Mouse (Mus musculus): Measurements from ENCODE around the gene C1qtnf9.

The C1qtnf9 gene

GRCm38 (mm10) chr14:60767884-60768283 is at the start of gene C1qtnf9:
Gene C1qtnf9, plus strand, starts transcription at chr14:60768134.
- ChIA-PET CTCF (interaction anchor here in 2 of 4 experiments (1.2 to 3.1 kb wide), 2 partner anchors 26 to 253 kb away, joined by 3 to 31 read pairs; no protein-coding TSS in a partner anchor), POLR2A (interaction anchor here in 2 of 4 experiments (1.5 to 4.0 kb wide), 2 partner anchors 17 to 18 kb away, joined by 3 to 16 read pairs; partner anchors contain the start of gene Mipep (in 2 of the 2))

GRCm38 (mm10) chr14:60721304-60721703 is 46.6 kb upstream of the C1qtnf9 start:
- ChIA-PET CTCF (interaction anchor here in 2 of 4 experiments (1.0 to 1.4 kb wide), 2 partner anchors 50 kb away, joined by 4 to 6 read pairs; no protein-coding TSS in a partner anchor), POLR2A (interaction anchor here in 2 of 4 experiments (0.8 to 2.3 kb wide), 8 partner anchors 10 to 77 kb away, joined by 3 to 6 read pairs (median 3); no protein-coding TSS in a partner anchor)

GRCm38 (mm10) chr14:60721938-60722337 is 46.0 kb upstream of the C1qtnf9 start:
- POLR2A ChIA-PET: interaction anchor here in 3 of 4 experiments (0.5 to 2.3 kb wide), 6 partner anchors 10 to 77 kb away, joined by 3 to 11 read pairs (median 4); no protein-coding TSS in a partner anchor
- CTCF ChIA-PET: no interaction called here

DNA sequence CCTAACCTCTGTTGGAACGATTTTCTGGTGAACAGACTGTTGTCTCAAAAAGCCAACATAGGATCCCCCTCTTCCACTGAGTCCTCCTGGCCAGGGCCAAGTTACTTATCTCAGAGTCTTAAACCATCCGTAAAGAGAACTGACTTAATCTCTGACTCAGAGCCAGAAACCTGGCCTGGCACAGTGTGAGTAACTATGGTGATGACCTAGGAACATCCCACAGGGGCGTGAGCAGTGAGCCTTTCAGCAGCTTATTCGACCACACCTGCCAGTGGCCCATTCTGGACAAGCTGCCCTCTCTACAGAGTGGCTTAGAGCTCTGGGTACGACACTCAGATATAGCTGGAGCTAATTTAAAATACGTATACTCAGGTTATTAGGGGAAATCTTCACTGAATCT is 41.8 kb upstream of the C1qtnf9 start:
- POLR2A ChIA-PET: interaction anchor here in 1 of 4 experiments (0.9 to 1.1 kb wide), 2 partner anchors 17 to 23 kb away, joined by 3 to 4 read pairs; no protein-coding TSS in a partner anchor
- CTCF ChIA-PET: no interaction called here

GRCm38 (mm10) chr14:60727130-60727529 is 40.8 kb upstream of the C1qtnf9 start:
- POLR2A ChIA-PET: interaction anchor here in 3 of 4 experiments (0.6 to 1.6 kb wide), 10 partner anchors 9 to 255 kb away, joined by 3 to 5 read pairs (median 3); no protein-coding TSS in a partner anchor
- CTCF ChIA-PET: interaction anchor here in 3 of 4 experiments (0.5 to 1.1 kb wide), 4 partner anchors 44 to 953 kb away, joined by 3 to 5 read pairs (median 4); no protein-coding TSS in a partner anchor

DNA sequence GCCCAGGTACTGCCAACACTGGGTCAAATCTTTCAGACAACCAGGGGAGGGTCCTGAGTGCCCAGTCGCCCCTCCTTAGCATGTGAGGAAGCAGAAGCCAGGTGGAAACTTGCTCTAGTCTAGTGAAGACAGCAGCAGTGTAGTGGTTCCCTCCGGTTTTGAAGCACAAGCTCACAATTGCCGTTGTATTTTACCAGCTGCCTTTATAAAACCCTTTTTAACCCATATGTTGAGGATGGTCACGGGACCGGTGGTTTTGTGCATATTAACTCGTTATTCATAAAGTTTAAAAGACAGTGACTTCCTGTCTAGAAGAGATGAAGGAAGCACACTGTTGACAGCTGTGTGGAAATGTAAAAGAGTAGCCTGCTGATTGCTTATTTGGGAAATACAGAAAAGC is 35.9 kb upstream of the C1qtnf9 start:
- CTCF ChIA-PET: interaction anchor here in 2 of 4 experiments (1.2 to 2.2 kb wide), 2 partner anchors 38 to 39 kb away, joined by 3 to 12 read pairs; no protein-coding TSS in a partner anchor

GRCm38 (mm10) chr14:60732787-60733186 is 35.1 kb upstream of the C1qtnf9 start:
- ChIA-PET CTCF (interaction anchor here in 1 of 4 experiments (2.2 kb wide), 1 partner anchor 38 kb away, joined by 12 read pairs; no protein-coding TSS in a partner anchor), POLR2A (interaction anchor here in 3 of 4 experiments (0.6 to 2.5 kb wide), 7 partner anchors 8 to 33 kb away, joined by 3 to 10 read pairs (median 3); no protein-coding TSS in a partner anchor)

More for the DNA sequence above, 35.9 kb upstream of the C1qtnf9 start:
- POLR2A ChIA-PET: interaction anchor here in 3 of 4 experiments (0.6 to 2.5 kb wide), 7 partner anchors 8 to 184 kb away, joined by 3 to 10 read pairs (median 4); no protein-coding TSS in a partner anchor

DNA sequence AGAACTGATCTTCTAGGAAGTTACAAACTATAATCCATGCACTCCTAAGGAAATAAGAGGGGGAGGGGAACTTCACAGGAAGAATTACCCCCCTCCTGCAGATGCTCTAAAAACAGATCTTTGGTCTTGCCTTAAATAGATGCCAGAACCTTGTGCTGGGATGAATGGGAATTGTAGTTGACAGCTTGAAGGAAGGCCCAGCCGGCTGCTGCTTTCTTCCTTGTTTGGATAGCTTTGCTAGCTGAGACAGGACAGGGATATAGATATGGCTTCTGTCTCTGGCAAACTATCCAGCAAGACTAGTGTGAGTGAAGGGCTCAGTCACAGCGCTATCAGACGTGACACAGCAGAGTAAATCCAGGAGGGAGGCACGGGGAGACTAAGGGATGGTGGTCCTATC is 34.2 kb upstream of the C1qtnf9 start:
- ChIA-PET CTCF (interaction anchor here in 1 of 4 experiments (1.7 kb wide), 1 partner anchor 37 kb away, joined by 4 read pairs; no protein-coding TSS in a partner anchor), POLR2A (interaction anchor here in 2 of 4 experiments (1.3 to 2.5 kb wide), 2 partner anchors 10 kb away, joined by 3 to 10 read pairs; no protein-coding TSS in a partner anchor)

GRCm38 (mm10) chr14:60735206-60735605 is 32.7 kb upstream of the C1qtnf9 start:
- ChIA-PET CTCF (interaction anchor here in 2 of 4 experiments (0.7 to 1.7 kb wide), 2 partner anchors 35 to 484 kb away, joined by 4 to 9 read pairs; no protein-coding TSS in a partner anchor), POLR2A (interaction anchor here in 2 of 4 experiments (0.9 to 2.4 kb wide), 4 partner anchors 9 to 31 kb away, joined by 3 to 8 read pairs (median 4); no protein-coding TSS in a partner anchor)

DNA sequence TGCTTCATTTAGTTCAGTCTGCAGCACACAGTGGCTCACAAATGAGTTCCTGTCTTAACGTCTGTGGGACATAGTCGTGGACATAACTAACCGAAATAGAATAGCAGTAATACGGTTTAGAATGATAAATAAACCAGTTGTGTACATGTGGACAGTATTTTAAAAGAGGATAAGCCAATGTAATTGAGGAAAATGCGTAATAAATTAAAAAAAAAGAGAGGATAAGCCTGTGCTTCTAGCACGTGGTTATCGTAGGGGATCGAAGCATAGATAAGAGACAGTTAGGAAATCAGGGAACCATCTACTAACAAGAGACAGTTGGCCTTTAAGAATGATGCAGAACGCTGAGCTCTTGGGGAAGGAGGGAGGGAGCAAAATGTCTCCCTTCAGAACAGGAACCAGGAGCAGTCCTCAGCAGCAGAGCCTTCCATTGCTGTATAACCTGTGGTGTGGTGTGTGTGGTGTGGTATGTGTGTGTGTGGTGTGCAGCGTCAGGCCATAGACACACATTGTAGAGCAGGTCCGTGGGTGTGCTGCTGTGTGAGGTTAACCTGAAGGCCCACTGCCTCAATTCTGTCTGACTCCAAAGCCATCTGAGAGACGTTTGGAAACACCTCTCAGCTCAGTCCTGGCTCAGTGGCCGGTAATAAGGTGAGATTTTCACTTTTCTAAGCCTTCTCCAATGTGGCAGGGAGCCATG is 31.9 kb upstream of the C1qtnf9 start:
- CTCF ChIA-PET: interaction anchor here in 2 of 4 experiments (1.0 to 2.3 kb wide), 4 partner anchors 20 to 209 kb away, joined by 3 to 13 read pairs (median 6); no protein-coding TSS in a partner anchor
- POLR2A ChIA-PET: interaction anchor here in 3 of 4 experiments (0.9 to 2.4 kb wide), 13 partner anchors 8 to 808 kb away, joined by 3 to 12 read pairs (median 5); no protein-coding TSS in a partner anchor

GRCm38 (mm10) chr14:60736591-60737192 is 31.2 kb upstream of the C1qtnf9 start:
- POLR2A ChIA-PET: interaction anchor here in 3 of 4 experiments (0.9 to 2.4 kb wide), 12 partner anchors 9 to 809 kb away, joined by 3 to 12 read pairs (median 4); no protein-coding TSS in a partner anchor
- CTCF ChIA-PET: interaction anchor here in 2 of 4 experiments (1.0 to 2.3 kb wide), 4 partner anchors 20 to 210 kb away, joined by 3 to 13 read pairs (median 6); no protein-coding TSS in a partner anchor

DNA sequence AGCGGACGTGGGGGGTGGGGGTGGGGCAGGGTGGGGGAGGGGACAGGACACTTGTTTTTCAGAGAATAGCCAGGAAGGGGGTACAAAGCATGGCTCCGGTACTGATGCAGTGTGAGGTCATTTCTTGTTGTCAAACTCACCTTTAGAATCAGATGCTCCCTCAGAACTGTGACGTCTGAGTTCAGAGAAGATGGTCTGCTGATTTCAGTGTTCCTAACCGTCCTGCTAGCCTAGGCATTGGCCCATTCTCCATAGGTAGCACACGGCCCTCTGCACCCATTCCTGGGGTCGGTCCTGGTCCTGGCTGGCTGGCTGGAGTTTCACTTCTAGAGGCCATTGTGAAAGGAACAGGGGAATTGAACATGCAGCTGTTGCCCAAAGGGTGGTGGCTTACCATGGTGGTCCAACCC is 30.7 kb upstream of the C1qtnf9 start:
- CTCF ChIA-PET: interaction anchor here in 2 of 4 experiments (0.7 to 2.3 kb wide), 6 partner anchors 34 to 1794 kb away, joined by 3 to 13 read pairs (median 4); no protein-coding TSS in a partner anchor

GRCm38 (mm10) chr14:60738434-60738938 is 29.4 kb upstream of the C1qtnf9 start:
- CTCF ChIA-PET: interaction anchor here in 3 of 4 experiments (0.6 to 1.2 kb wide), 3 partner anchors 33 to 538 kb away, joined by 3 to 22 read pairs (median 3); no protein-coding TSS in a partner anchor
- POLR2A ChIA-PET: interaction anchor here in 3 of 4 experiments (0.7 to 2.3 kb wide), 5 partner anchors 10 to 46 kb away, joined by 3 to 10 read pairs (median 4); partner anchors contain the start of gene Mipep (in 1 of the 3)

More for the DNA sequence above, 30.7 kb upstream of the C1qtnf9 start:
- POLR2A ChIA-PET: interaction anchor here in 2 of 4 experiments (0.9 to 2.4 kb wide), 11 partner anchors 10 to 809 kb away, joined by 3 to 12 read pairs (median 4); partner anchors contain the start of genes Mipep (in 1 of the 2) and Spata13 (in 1 of the 2)

DNA sequence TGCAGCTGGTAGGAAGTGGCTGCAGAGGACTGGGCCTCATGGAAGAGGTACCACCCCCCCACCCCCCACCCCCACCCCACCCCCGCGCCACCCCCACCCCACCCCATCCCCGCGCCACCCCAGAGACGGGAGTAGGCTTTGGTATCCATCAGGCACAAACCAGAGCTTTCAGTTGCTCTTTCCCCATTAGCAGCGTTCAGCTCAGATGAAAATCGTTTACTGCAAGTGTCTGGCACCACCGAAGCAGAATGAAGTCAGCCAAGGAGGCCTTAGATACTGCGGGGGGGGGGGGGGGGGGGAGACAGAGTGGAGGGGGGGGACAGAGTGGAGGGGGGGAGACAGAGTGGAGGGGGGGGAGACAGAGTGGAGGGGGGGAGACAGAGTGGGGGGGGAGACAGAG is 28.8 kb upstream of the C1qtnf9 start:
- ChIA-PET CTCF (interaction anchor here in 2 of 4 experiments (0.6 to 0.8 kb wide), 2 partner anchors 32 to 537 kb away, joined by 3 to 22 read pairs; no protein-coding TSS in a partner anchor), POLR2A (interaction anchor here in 1 of 4 experiments (0.8 kb wide), 1 partner anchor 12 kb away, joined by 4 read pairs; no protein-coding TSS in a partner anchor)

DNA sequence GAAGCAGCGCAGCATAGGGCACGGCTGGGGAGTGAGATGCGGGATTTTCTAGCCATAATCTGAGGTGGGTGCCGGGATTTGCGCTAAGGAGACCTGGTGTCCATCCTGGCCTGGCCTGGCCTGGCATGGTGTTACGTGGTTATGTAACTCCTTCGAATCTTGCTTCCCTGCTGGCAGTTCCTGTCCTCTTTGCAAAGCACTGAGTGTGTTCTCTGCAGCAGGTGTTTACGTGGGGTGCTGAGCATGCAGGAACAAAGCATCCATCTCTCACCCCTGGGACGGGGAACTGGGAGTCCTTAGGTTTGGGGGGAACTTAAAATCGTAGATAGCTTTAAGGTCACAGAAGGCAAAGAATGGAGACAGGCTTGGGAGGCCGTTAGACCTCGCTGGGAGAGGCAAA is 28.3 kb upstream of the C1qtnf9 start:
- POLR2A ChIA-PET: no interaction called here
- CTCF ChIA-PET: interaction anchor here in 1 of 4 experiments (0.8 kb wide), 1 partner anchor 32 kb away, joined by 3 read pairs; no protein-coding TSS in a partner anchor

- POLR2A ChIA-PET: interaction anchor here in 2 of 4 experiments (1.0 to 1.3 kb wide), 4 partner anchors 8 to 26 kb away, joined by 3 to 4 read pairs (median 3); no protein-coding TSS in a partner anchor
- CTCF ChIA-PET: interaction anchor here in 2 of 4 experiments (0.5 to 0.9 kb wide), 2 partner anchors 59 to 334 kb away, joined by 3 to 4 read pairs; no protein-coding TSS in a partner anchor
Measured at GRCm38 (mm10) chr14:60740507-60740906, 27.4 kb upstream of the C1qtnf9 start.

GRCm38 (mm10) chr14:60741033-60741432 is 26.9 kb upstream of the C1qtnf9 start:
- ChIA-PET CTCF (interaction anchor here in 2 of 4 experiments (0.5 to 0.9 kb wide), 2 partner anchors 12 to 58 kb away, joined by 4 to 8 read pairs; no protein-coding TSS in a partner anchor), POLR2A (interaction anchor here in 2 of 4 experiments (0.6 to 1.4 kb wide), 6 partner anchors 9 to 909 kb away, joined by 3 to 4 read pairs (median 3); no protein-coding TSS in a partner anchor)

Data from embryonic stem cell, embryonic (primary cell).